Mouse (Mus musculus): ENCODE measurements around the gene Sap25. TPM values are rescaled to one million over a fixed set of nuclear protein-coding genes. Genes with fewer than 3 reads are reported as not detected.
A peak's percentile ranks its signal among the peaks of the same experiment; 100 is the strongest.

Gene Sap25
- polyA plus RNA-seq, 1 experiment from 2014 or later = 8.1 TPM

GRCm38 (mm10) chr5:137615347-137615746, 25.8 kb upstream of the Sap25 start:
- H3K4me1 ChIP-seq (ENCODE audit: control insufficient read depth, insufficient read depth, low read length) = peaks cover 24% of the 10 kb centered on the region
- H3K4me3 ChIP-seq (ENCODE audit: low read length) = no peak overlapping the region
- H3K4me2 ChIP-seq (ENCODE audit: low read depth, low read length) = no peak overlapping the region
- no peaks in the 10 kb centered on the region for H3K9me3 ChIP-seq (ENCODE audit: control insufficient read depth, low read length)
- no peaks in the 10 kb centered on the region for H3K27me3 ChIP-seq (replicated peaks; ENCODE audit: control insufficient read depth, insufficient read depth, low read length)
- no peak for ATAC-seq
- no peak overlapping the region for H3K27ac ChIP-seq (ENCODE audit: low read length)
- no peaks in the 10 kb centered on the region for H3K36me3 ChIP-seq (ENCODE audit: control insufficient read depth, insufficient read depth, low read length)
- no peak overlapping the region for H3K9ac ChIP-seq (ENCODE audit: low read depth, low read length)
- 80% methylated on average over 7 of the region's 7 CpGs for WGBS

GRCm38 (mm10) chr5:137623937-137624530, 17.1 kb upstream of the Sap25 start:
- Histone ChIP-seq H3K9me3 (ENCODE audit: control insufficient read depth, low read length) (no peaks in the 10 kb centered on the region), H3K4me3 (ENCODE audit: low read length) (no peak overlapping the region), H3K4me2 (ENCODE audit: low read depth, low read length) (no peak overlapping the region), H3K4me1 (ENCODE audit: control insufficient read depth, insufficient read depth, low read length) (peaks cover 14% of the 10 kb centered on the region), H3K27ac (ENCODE audit: low read length) (no peak overlapping the region), H3K9ac (ENCODE audit: low read depth, low read length) (no peak overlapping the region), H3K36me3 (ENCODE audit: control insufficient read depth, insufficient read depth, low read length) (no peaks in the 10 kb centered on the region), H3K27me3 (replicated peaks; ENCODE audit: control insufficient read depth, insufficient read depth, low read length) (no peaks in the 10 kb centered on the region)
- WGBS = 80% methylated on average over 11 of the region's 11 CpGs
- no peak for ATAC-seq

GRCm38 (mm10) chr5:137627991-137628390, 13.1 kb upstream of the Sap25 start:
- no peaks in the 10 kb centered on the region for H3K27me3 ChIP-seq (replicated peaks; ENCODE audit: control insufficient read depth, insufficient read depth, low read length)
- H3K4me3 ChIP-seq (ENCODE audit: low read length) = peak overlapping the region; percentile 67
- no peak for ATAC-seq
- no peaks in the 10 kb centered on the region for H3K9me3 ChIP-seq (ENCODE audit: control insufficient read depth, low read length)
- peak overlapping the region; percentile 83 for H3K9ac ChIP-seq (ENCODE audit: low read depth, low read length)
- no peaks in the 10 kb centered on the region for H3K36me3 ChIP-seq (ENCODE audit: control insufficient read depth, insufficient read depth, low read length)
- 2% methylated on average over 9 of the region's 9 CpGs for WGBS
- peak overlapping the region; percentile 84 for H3K4me2 ChIP-seq (ENCODE audit: low read depth, low read length)
- peak overlapping the region; percentile 94 for H3K27ac ChIP-seq (ENCODE audit: low read length)
- H3K4me1 ChIP-seq (ENCODE audit: control insufficient read depth, insufficient read depth, low read length) = peaks cover 43% of the 10 kb centered on the region

- WGBS = under 1% methylated on average over 46 of the region's 46 CpGs
- Histone ChIP-seq H3K27ac (ENCODE audit: low read length) (peak within 1 kb of the TSS; percentile 99), H3K4me2 (ENCODE audit: low read depth, low read length) (peak within 1 kb of the TSS; percentile 84), H3K9me3 (ENCODE audit: control insufficient read depth, low read length) (no peaks in the 10 kb centered on the region), H3K27me3 (replicated peaks; ENCODE audit: control insufficient read depth, insufficient read depth, low read length) (no peaks in the 10 kb centered on the region), H3K4me1 (ENCODE audit: control insufficient read depth, insufficient read depth, low read length) (peaks cover 44% of the 10 kb centered on the region), H3K4me3 (ENCODE audit: low read length) (peak within 1 kb of the TSS; percentile 86), H3K36me3 (ENCODE audit: control insufficient read depth, insufficient read depth, low read length) (peaks cover 1% of the 10 kb centered on the region; the same call in 1 of the 2 replicates), H3K9ac (ENCODE audit: low read depth, low read length) (peak within 1 kb of the TSS; percentile 91)
- peak; percentile 94 for ATAC-seq
Observed at GRCm38 (mm10) chr5:137628498-137629305, 12.4 kb upstream of the Sap25 start, which contains the start of the genes Fbxo24, Lrch4 and Gm20605. Gene Fbxo24 (minus strand): TSS chr5:137629002. Gene Lrch4 (plus strand): TSS chr5:137629121. Gene Gm20605 (plus strand): TSS chr5:137629175.

- H3K36me3 ChIP-seq (ENCODE audit: control insufficient read depth, insufficient read depth, low read length) = peaks cover 6% of the 10 kb centered on the region; the same call in 1 of the 2 replicates
- peak overlapping the region; percentile 99 for H3K27ac ChIP-seq (ENCODE audit: low read length)
- no peaks in the 10 kb centered on the region for H3K27me3 ChIP-seq (replicated peaks; ENCODE audit: control insufficient read depth, insufficient read depth, low read length)
- H3K4me3 ChIP-seq (ENCODE audit: low read length) = peak overlapping the region; percentile 86
- no peaks in the 10 kb centered on the region for H3K9me3 ChIP-seq (ENCODE audit: control insufficient read depth, low read length)
- H3K9ac ChIP-seq (ENCODE audit: low read depth, low read length) = peak overlapping the region; percentile 91
- H3K4me2 ChIP-seq (ENCODE audit: low read depth, low read length) = peak overlapping the region; percentile 84
- peak; percentile 57 for ATAC-seq
- peaks cover 47% of the 10 kb centered on the region for H3K4me1 ChIP-seq (ENCODE audit: control insufficient read depth, insufficient read depth, low read length)
- under 1% methylated on average over 23 of the region's 23 CpGs for WGBS
Observed at GRCm38 (mm10) chr5:137629306-137629721, 11.8 kb upstream of the Sap25 start.

GRCm38 (mm10) chr5:137629906-137630545, 11.1 kb upstream of the Sap25 start:
- ATAC-seq = peak; percentile 57
- peak overlapping the region; percentile 99 for H3K27ac ChIP-seq (ENCODE audit: low read length)
- peak overlapping the region; percentile 86 for H3K4me3 ChIP-seq (ENCODE audit: low read length)
- 13% methylated on average over 6 of the region's 6 CpGs for WGBS
- H3K9me3 ChIP-seq (ENCODE audit: control insufficient read depth, low read length) = no peaks in the 10 kb centered on the region
- H3K9ac ChIP-seq (ENCODE audit: low read depth, low read length) = peak overlapping the region; percentile 91
- H3K4me2 ChIP-seq (ENCODE audit: low read depth, low read length) = peak overlapping the region; percentile 84
- H3K27me3 ChIP-seq (replicated peaks; ENCODE audit: control insufficient read depth, insufficient read depth, low read length) = no peaks in the 10 kb centered on the region
- peaks cover 6% of the 10 kb centered on the region; the same call in 1 of the 2 replicates for H3K36me3 ChIP-seq (ENCODE audit: control insufficient read depth, insufficient read depth, low read length)
- H3K4me1 ChIP-seq (ENCODE audit: control insufficient read depth, insufficient read depth, low read length) = peaks cover 40% of the 10 kb centered on the region

GRCm38 (mm10) chr5:137630602-137631001, 10.5 kb upstream of the Sap25 start:
- peak overlapping the region; percentile 99 for H3K27ac ChIP-seq (ENCODE audit: low read length)
- H3K4me1 ChIP-seq (ENCODE audit: control insufficient read depth, insufficient read depth, low read length) = peaks cover 45% of the 10 kb centered on the region
- H3K36me3 ChIP-seq (ENCODE audit: control insufficient read depth, insufficient read depth, low read length) = peaks cover 9% of the 10 kb centered on the region
- peak overlapping the region; percentile 91 for H3K9ac ChIP-seq (ENCODE audit: low read depth, low read length)
- no peaks in the 10 kb centered on the region for H3K9me3 ChIP-seq (ENCODE audit: control insufficient read depth, low read length)
- 19% methylated on average over 3 of the region's 3 CpGs for WGBS
- no peaks in the 10 kb centered on the region for H3K27me3 ChIP-seq (replicated peaks; ENCODE audit: control insufficient read depth, insufficient read depth, low read length)
- H3K4me3 ChIP-seq (ENCODE audit: low read length) = peak overlapping the region; percentile 86
- peak overlapping the region; percentile 84 for H3K4me2 ChIP-seq (ENCODE audit: low read depth, low read length)
- ATAC-seq = no peak

- Histone ChIP-seq H3K36me3 (ENCODE audit: control insufficient read depth, insufficient read depth, low read length) (peaks cover 15% of the 10 kb centered on the region), H3K9me3 (ENCODE audit: control insufficient read depth, low read length) (no peaks in the 10 kb centered on the region), H3K4me1 (ENCODE audit: control insufficient read depth, insufficient read depth, low read length) (peaks cover 48% of the 10 kb centered on the region), H3K27me3 (replicated peaks; ENCODE audit: control insufficient read depth, insufficient read depth, low read length) (no peaks in the 10 kb centered on the region), H3K27ac (ENCODE audit: low read length) (peak overlapping the region; percentile 99), H3K4me3 (ENCODE audit: low read length) (peak overlapping the region; percentile 86), H3K9ac (ENCODE audit: low read depth, low read length) (peak overlapping the region; percentile 91), H3K4me2 (ENCODE audit: low read depth, low read length) (peak overlapping the region; percentile 84)
- 61% methylated on average over 9 of the region's 9 CpGs for WGBS
- ATAC-seq = no peak
Observed at GRCm38 (mm10) chr5:137631171-137631570, 10.0 kb upstream of the Sap25 start.

GRCm38 (mm10) chr5:137631591-137631990, 9.5 kb upstream of the Sap25 start:
- H3K36me3 ChIP-seq (ENCODE audit: control insufficient read depth, insufficient read depth, low read length) = peaks cover 18% of the 10 kb centered on the region
- whole genome bisulfite sequencing = 59% methylated on average over 4 of the region's 4 CpGs
- no peak for ATAC-seq
- peak overlapping the region; percentile 99 for H3K27ac ChIP-seq (ENCODE audit: low read length)
- H3K9me3 ChIP-seq (ENCODE audit: control insufficient read depth, low read length) = no peaks in the 10 kb centered on the region
- peak overlapping the region; percentile 91 for H3K9ac ChIP-seq (ENCODE audit: low read depth, low read length)
- no peaks in the 10 kb centered on the region for H3K27me3 ChIP-seq (replicated peaks; ENCODE audit: control insufficient read depth, insufficient read depth, low read length)
- H3K4me3 ChIP-seq (ENCODE audit: low read length) = peak overlapping the region; percentile 86; the same call in 1 of the 2 replicates
- H3K4me1 ChIP-seq (ENCODE audit: control insufficient read depth, insufficient read depth, low read length) = peaks cover 48% of the 10 kb centered on the region
- peak overlapping the region; percentile 84 for H3K4me2 ChIP-seq (ENCODE audit: low read depth, low read length)

Measured in intestine, embryonic 16.5 days (tissue).